Mouse (Mus musculus) CH12.LX (cell line): ENCODE measurements at regions not wholly inside any gene's neighbourhood (a gene's known extent, or its start where the extent isn't known, plus 50 kb on each side); places are given as distances from the start of the nearest gene placed in this dataset.

Source experiments
- DNase-seq: peaks from one replicate; pipeline ENCODE4 v3.0.0-alpha.2; 2013; ENCODE audit errors: extremely low read depth
- H3K27ac ChIP-seq: 2 replicates; pipeline ENCODE4 v1.5.1; 2012; ENCODE audit warnings: low read depth, mild to moderate bottlenecking, control low read depth, moderate library complexity; ENCODE audit not compliant: insufficient read depth
- H3K27me3 ChIP-seq: replicated peaks from 2 replicates; pipeline ENCODE3; 2012; ENCODE audit warnings: inconsistent platforms
- H3K36me3 ChIP-seq, 2 experiments: replicated peaks in 1 of 2; 2 replicates each; pipeline versions ENCODE3 to v1.6.1; 2012; ENCODE audit warnings: inconsistent platforms in 1 of 2, low read length in 1 of 2, mild to moderate bottlenecking in 1 of 2, mixed read lengths in 1 of 2, moderate library complexity in 1 of 2; ENCODE audit not compliant: control insufficient read depth in 1 of 2, insufficient read depth in 1 of 2
- H3K4me1 ChIP-seq, 2 experiments: 2 replicates each; pipeline ENCODE4 v1.6.1; 2012; ENCODE audit warnings: inconsistent platforms in 1 of 2, moderate library complexity in 1 of 2; ENCODE audit not compliant: insufficient read depth in 2 of 2, control insufficient read depth in 1 of 2
- H3K4me2 ChIP-seq: 2 replicates; pipeline ENCODE4 v1.6.1; 2012; ENCODE audit warnings: low read depth, mild to moderate bottlenecking, control low read depth; ENCODE audit not compliant: poor library complexity, insufficient read depth, severe bottlenecking
- H3K4me3 ChIP-seq, 3 experiments: fragments of 150-350 bp in 1 of 3; sonication (generic) in 1 of 3; replicated peaks in 1 of 3; 2 replicates each; pipeline versions ENCODE3 to v1.5.1; 2011 to 2012; ENCODE audit warnings: low read depth in 2 of 3, low read length in 2 of 3, mild to moderate bottlenecking in 2 of 3, moderate library complexity in 2 of 3, control low read depth in 1 of 3, improper control_type of control experiment in 1 of 3, inconsistent platforms in 1 of 3, mixed read lengths in 1 of 3; ENCODE audit not compliant: poor library complexity in 1 of 3
- H3K79me2 ChIP-seq: replicated peaks from 2 replicates; pipeline ENCODE4 v1.6.1; 2012; ENCODE audit warnings: mild to moderate bottlenecking, moderate library complexity; ENCODE audit not compliant: control insufficient read depth, poor library complexity, insufficient read depth, severe bottlenecking; ENCODE audit errors: extremely low read depth
- H3K9ac ChIP-seq: 2 replicates; pipeline ENCODE4 v1.6.1; 2012; ENCODE audit warnings: low read depth, mild to moderate bottlenecking, control low read depth, moderate library complexity; ENCODE audit not compliant: insufficient read depth
- H3K9me3 ChIP-seq: replicated peaks from 2 replicates; pipeline ENCODE3; 2012; ENCODE audit warnings: low read length, inconsistent platforms, mixed read lengths
- BHLHE40 ChIP-seq: IDR thresholded peaks from 2 replicates; pipeline ENCODE4 v1.6.1; 2011; ENCODE audit warnings: mild to moderate bottlenecking, low read depth, low read length, improper control_type of control experiment
- CHD2 ChIP-seq: IDR thresholded peaks from 2 replicates; pipeline ENCODE4 v1.6.1; 2011; ENCODE audit warnings: low read length, improper control_type of control experiment
- E2F4 ChIP-seq: IDR thresholded peaks from 2 replicates; pipeline ENCODE4 v1.6.1; 2011; ENCODE audit warnings: low read depth, low read length, improper control_type of control experiment; ENCODE audit not compliant: insufficient replicate concordance
- ELF1 ChIP-seq: IDR thresholded peaks from 2 replicates; pipeline ENCODE4 v1.6.1; 2014; ENCODE audit warnings: low read depth, mild to moderate bottlenecking, inconsistent platforms, low read length, improper control_type of control experiment
- EP300 ChIP-seq: IDR thresholded peaks from 2 replicates; pipeline ENCODE4 v1.6.1; 2011; ENCODE audit warnings: low read length, improper control_type of control experiment
- HCFC1 ChIP-seq: IDR thresholded peaks from 2 replicates; pipeline ENCODE4 v1.6.1; 2012; ENCODE audit warnings: low read depth, mild to moderate bottlenecking, inconsistent platforms, low read length, improper control_type of control experiment
- JUN ChIP-seq: IDR thresholded peaks from 2 replicates; pipeline ENCODE4 v1.6.1; 2011; ENCODE audit warnings: low read depth, mild to moderate bottlenecking, low read length, improper control_type of control experiment, moderate library complexity; ENCODE audit not compliant: insufficient read depth
- JUND ChIP-seq: conservative IDR thresholded peaks from 2 replicates; pipeline ENCODE4 v1.6.1; 2011; ENCODE audit warnings: low read depth, low read length, improper control_type of control experiment
- KAT2A ChIP-seq: IDR thresholded peaks from 2 replicates; pipeline ENCODE4 v1.6.1; 2012; ENCODE audit warnings: low read length, improper control_type of control experiment, inconsistent platforms; ENCODE audit not compliant: insufficient replicate concordance
- MAFK ChIP-seq: IDR thresholded peaks from 2 replicates; pipeline ENCODE4 v1.6.1; 2011; ENCODE audit warnings: low read length, improper control_type of control experiment; ENCODE audit not compliant: insufficient replicate concordance
- MAX ChIP-seq: IDR thresholded peaks from 2 replicates; pipeline ENCODE4 v1.6.1; 2011; ENCODE audit warnings: low read length, improper control_type of control experiment
- MAZ ChIP-seq: IDR thresholded peaks from 2 replicates; pipeline ENCODE4 v1.6.1; 2012; ENCODE audit warnings: low read depth, mild to moderate bottlenecking, inconsistent platforms, low read length, improper control_type of control experiment, moderate library complexity
- POLR2AphosphoS2 ChIP-seq: IDR thresholded peaks from 2 replicates; pipeline ENCODE4 v1.6.1; 2011; ENCODE audit warnings: low read depth, low read length, improper control_type of control experiment
- SIN3A ChIP-seq: IDR thresholded peaks from 2 replicates; pipeline ENCODE4 v1.6.1; 2012; ENCODE audit warnings: low read length, improper control_type of control experiment, inconsistent platforms
- UBTF ChIP-seq: IDR thresholded peaks from 2 replicates; pipeline ENCODE4 v1.6.1; 2012; ENCODE audit warnings: low read depth, mild to moderate bottlenecking, inconsistent platforms, low read length, improper control_type of control experiment, moderate library complexity
- ZC3H11A ChIP-seq: IDR thresholded peaks from 2 replicates; pipeline ENCODE4 v1.6.1; 2012; ENCODE audit warnings: low read depth, mild to moderate bottlenecking, inconsistent platforms, low read length, improper control_type of control experiment
- ZNF384 ChIP-seq: IDR thresholded peaks from 2 replicates; pipeline ENCODE4 v1.6.1; 2012; ENCODE audit warnings: low read depth, low read length, improper control_type of control experiment, inconsistent platforms
- dilution Hi-C: fragments of 300-500 bp; cut with MboI; formaldehyde crosslinking; loops from 2 replicates; pipeline ENCODE4 v1.14.3; 2020; ENCODE audit warnings: low sequenced_read_pairs; ENCODE audit not compliant: extremely low pct_unique_long_range_greater_than_20kb, extremely low pct_ligation_motif_present
- in situ Hi-C: fragments of 300-500 bp; cut with MboI; formaldehyde crosslinking; loops from 3 replicates; pipeline ENCODE4 v1.14.3; 2019; ENCODE audit warnings: low sequenced_read_pairs, low pct_ligation_motif_present, low pct_unique_long_range_greater_than_20kb, mixed read lengths

- Histone ChIP-seq H3K27me3 (no peaks in the 10 kb centered on the region), H3K4me1 (peaks cover 4 to 11% of the 10 kb centered on the region in 2 experiments; a peak in 1 of 4 replicates), H3K9me3 (no peaks in the 10 kb centered on the region), H3K36me3 (no peaks in the 10 kb centered on the region), H3K4me3 (no peak overlapping the region), H3K79me2 (no peaks in the 10 kb centered on the region), H3K9ac (no peak overlapping the region), H3K27ac (no peak overlapping the region), H3K4me2 (no peak overlapping the region)
- in situ Hi-C loops, result no loop called here
- dilution Hi-C loops, result no loop called here
- TF ChIP-seq UBTF (no peak), ZC3H11A (no peak), BHLHE40 (no peak), KAT2A (no peak), SIN3A (no peak), E2F4 (no peak), MAX (no peak), JUN (no peak), ELF1 (no peak), MAZ (no peak), POLR2AphosphoS2 (no peak), MAFK (no peak), ZNF384 (no peak), CHD2 (no peak)
- no peak for DNase-seq
These were observed 89.7 kb downstream of the Irs2 start for GRCm38 (mm10) chr8:10918403-10919035.

DNA sequence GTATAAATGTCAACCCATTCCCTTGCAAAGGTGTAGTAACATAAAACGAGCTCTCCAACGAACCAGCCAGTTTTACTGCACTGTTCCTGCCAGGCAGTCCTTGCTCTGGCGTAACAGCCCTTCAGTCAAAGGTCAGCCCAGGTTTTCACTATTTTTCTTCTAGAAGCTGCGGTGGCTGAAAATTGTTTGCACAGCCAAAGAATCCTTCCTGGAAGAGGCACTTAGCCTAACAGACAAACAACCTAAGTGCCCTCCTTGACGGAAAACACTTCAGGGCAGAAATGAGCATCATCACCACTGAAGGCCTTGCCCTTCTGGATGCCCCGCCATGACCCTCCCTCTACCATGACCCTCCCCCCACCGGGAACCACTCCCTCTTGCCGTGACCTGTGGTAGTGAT, 93.6 kb downstream of the Irs2 start:
- Histone ChIP-seq H3K9ac (no peak overlapping the region), H3K4me3 (no peak overlapping the region), H3K36me3 (no peaks in the 10 kb centered on the region), H3K79me2 (no peaks in the 10 kb centered on the region), H3K4me2 (no peak overlapping the region), H3K9me3 (no peaks in the 10 kb centered on the region), H3K27ac (no peak overlapping the region), H3K4me1 (no peaks in the 10 kb centered on the region; a peak in 1 of 4 replicates), H3K27me3 (no peaks in the 10 kb centered on the region)
- DNase-seq, result no peak
- dilution Hi-C loops (no loop called here), in situ Hi-C loops (no loop called here)
- TF ChIP-seq JUND (no peak), UBTF (no peak), EP300 (no peak), HCFC1 (no peak)
